Mouse (Mus musculus): ENCODE measurements around the gene Svs1.
A peak's percentile ranks its signal among the peaks of the same experiment; 100 is the strongest.
"Not testable (repeated sequence)": the region's sequence is repeated elsewhere in the genome, so short reads cannot be mapped to it uniquely, and the experiment has no call there.

The Svs1 gene

GRCm38 (mm10) chr6:48986444-48986990 is at the start of gene Svs1:
TSS of gene Svs1 (plus strand) at chr6:48986861.
- DNase-seq (ENCODE audit: low read depth) = no peak

GRCm38 (mm10) chr6:48949596-48949995 is 37.1 kb upstream of the Svs1 start:
- no peak for DNase-seq (ENCODE audit: low read depth)

GRCm38 (mm10) chr6:48950676-48951075 is 36.0 kb upstream of the Svs1 start:
- DNase-seq (ENCODE audit: low read depth) = no peak

GRCm38 (mm10) chr6:48951630-48952029 is 35.0 kb upstream of the Svs1 start:
- no peak for DNase-seq (ENCODE audit: low read depth)

- no peak for DNase-seq (ENCODE audit: low read depth)
These were observed 33.4 kb upstream of the Svs1 start for GRCm38 (mm10) chr6:48953220-48953619.

- DNase-seq (ENCODE audit: low read depth) = no peak
These were observed 32.5 kb upstream of the Svs1 start for GRCm38 (mm10) chr6:48954211-48954610.

- no peak for DNase-seq (ENCODE audit: low read depth)
These were observed 31.7 kb upstream of the Svs1 start for GRCm38 (mm10) chr6:48954946-48955345.

GRCm38 (mm10) chr6:48956785-48957184 is 29.9 kb upstream of the Svs1 start:
- DNase-seq (ENCODE audit: low read depth) = no peak

GRCm38 (mm10) chr6:48958053-48958452 is 28.6 kb upstream of the Svs1 start:
- DNase-seq (ENCODE audit: low read depth) = no peak

GRCm38 (mm10) chr6:48959151-48959550 is 27.5 kb upstream of the Svs1 start:
- not testable (repeated sequence) for DNase-seq (ENCODE audit: low read depth)

- DNase-seq (ENCODE audit: low read depth) = not testable (repeated sequence)
These were observed 20.0 kb upstream of the Svs1 start for GRCm38 (mm10) chr6:48966696-48967095.

GRCm38 (mm10) chr6:48967868-48968267 is 18.8 kb upstream of the Svs1 start:
- DNase-seq (ENCODE audit: low read depth) = no peak

- DNase-seq (ENCODE audit: low read depth) = no peak
These were observed 12.0 kb upstream of the Svs1 start, which contains the start of gene Doxl2 for GRCm38 (mm10) chr6:48974663-48975062. TSS of gene Doxl2 (plus strand) at chr6:48974963.

- DNase-seq (ENCODE audit: low read depth) = no peak
These were observed 7.0 kb upstream of the Svs1 start for GRCm38 (mm10) chr6:48979616-48980015.

- no peak for DNase-seq (ENCODE audit: low read depth)
These were observed 4.4 kb upstream of the Svs1 start for GRCm38 (mm10) chr6:48982305-48982704.

GRCm38 (mm10) chr6:48989971-48990370 is 3.3 kb downstream of the Svs1 start:
- no peak for DNase-seq (ENCODE audit: low read depth)

GRCm38 (mm10) chr6:48991991-48992390 is 5.3 kb downstream of the Svs1 start:
- no peak for DNase-seq (ENCODE audit: low read depth)

- DNase-seq (ENCODE audit: low read depth) = no peak
These were observed 11.5 kb downstream of the Svs1 start for GRCm38 (mm10) chr6:48998186-48998585.

GRCm38 (mm10) chr6:48998796-48999195 is 12.1 kb downstream of the Svs1 start:
- no peak for DNase-seq (ENCODE audit: low read depth)

GRCm38 (mm10) chr6:49003381-49003780 is 16.7 kb downstream of the Svs1 start:
- no peak for DNase-seq (ENCODE audit: low read depth)

- peak; percentile 34 for DNase-seq (ENCODE audit: low read depth)
These were observed 21.3 kb downstream of the Svs1 start for GRCm38 (mm10) chr6:49007981-49008380.

- no peak for DNase-seq (ENCODE audit: low read depth)
These were observed 21.9 kb downstream of the Svs1 start for GRCm38 (mm10) chr6:49008420-49009160.

GRCm38 (mm10) chr6:49009161-49009555 is 22.5 kb downstream of the Svs1 start:
- DNase-seq (ENCODE audit: low read depth) = no peak

- DNase-seq (ENCODE audit: low read depth) = no peak
These were observed 23.0 kb downstream of the Svs1 start for GRCm38 (mm10) chr6:49009665-49010064.

Measured in fibroblast of lung, adult 2 months (primary cell).